Mouse (Mus musculus): ENCODE data around the gene Colec11.

Colec11 gene

GRCm38 (mm10) chr12:28602259-28602658, 20.9 kb downstream of the Colec11 start:
- no peak for DNase-seq (ENCODE audit: low read depth, low spot score)

GRCm38 (mm10) chr12:28598526-28598991, 24.6 kb downstream of the Colec11 start:
- no peak for DNase-seq (ENCODE audit: low read depth, low spot score)

GRCm38 (mm10) chr12:28598110-28598509, 25.1 kb downstream of the Colec11 start:
- no peak for DNase-seq (ENCODE audit: low read depth, low spot score)

- DNase-seq (ENCODE audit: low read depth, low spot score): no peak
Measured at GRCm38 (mm10) chr12:28597699-28598098, 25.5 kb downstream of the Colec11 start.

- DNase-seq (ENCODE audit: low read depth, low spot score): no peak
Measured at GRCm38 (mm10) chr12:28596851-28597250, 26.3 kb downstream of the Colec11 start.

- no peak for DNase-seq (ENCODE audit: low read depth, low spot score)
Measured at GRCm38 (mm10) chr12:28590428-28590827, 32.7 kb downstream of the Colec11 start.

- peak; percentile 61 for DNase-seq (ENCODE audit: low read depth, low spot score)
Measured at GRCm38 (mm10) chr12:28589090-28589868, 33.9 kb downstream of the Colec11 start.

GRCm38 (mm10) chr12:28587949-28588348, 35.2 kb downstream of the Colec11 start:
- DNase-seq (ENCODE audit: low read depth, low spot score): no peak

GRCm38 (mm10) chr12:28584036-28584435, 39.1 kb downstream of the Colec11 start:
- no peak for DNase-seq (ENCODE audit: low read depth, low spot score)

GRCm38 (mm10) chr12:28582423-28582822, 40.8 kb downstream of the Colec11 start, which contains the start of gene Allc:
Allc (minus strand) TSS chr12:28582523.
- DNase-seq (ENCODE audit: low read depth, low spot score): no peak

GRCm38 (mm10) chr12:28579132-28579531, 44.0 kb downstream of the Colec11 start:
- no peak for DNase-seq (ENCODE audit: low read depth, low spot score)

GRCm38 (mm10) chr12:28578147-28578546, 45.0 kb downstream of the Colec11 start:
- DNase-seq (ENCODE audit: low read depth, low spot score): no peak

- DNase-seq (ENCODE audit: low read depth, low spot score): no peak
Measured at GRCm38 (mm10) chr12:28575366-28576070, 47.7 kb downstream of the Colec11 start.

GRCm38 (mm10) chr12:28572241-28572640, 50.9 kb downstream of the Colec11 start:
- DNase-seq (ENCODE audit: low read depth, low spot score): no peak

GRCm38 (mm10) chr12:28552299-28552698, 70.9 kb downstream of the Colec11 start, which contains the start of gene Dcdc2c:
Dcdc2c (minus strand) TSS chr12:28552399.
- no peak for DNase-seq (ENCODE audit: low read depth, low spot score)

GRCm38 (mm10) chr12:28551775-28552174, 71.4 kb downstream of the Colec11 start:
- no peak for DNase-seq (ENCODE audit: low read depth, low spot score)

GRCm38 (mm10) chr12:28548887-28549286, 74.3 kb downstream of the Colec11 start:
- DNase-seq (ENCODE audit: low read depth, low spot score): no peak
